Mouse (Mus musculus) kidney, adult 11 months (tissue): Measurements from ENCODE around the gene Rtn2.

Source experiments
- DNase-seq: peaks from one replicate; pipeline ENCODE4 v3.0.0; 2022

Gene Rtn2

DNA sequence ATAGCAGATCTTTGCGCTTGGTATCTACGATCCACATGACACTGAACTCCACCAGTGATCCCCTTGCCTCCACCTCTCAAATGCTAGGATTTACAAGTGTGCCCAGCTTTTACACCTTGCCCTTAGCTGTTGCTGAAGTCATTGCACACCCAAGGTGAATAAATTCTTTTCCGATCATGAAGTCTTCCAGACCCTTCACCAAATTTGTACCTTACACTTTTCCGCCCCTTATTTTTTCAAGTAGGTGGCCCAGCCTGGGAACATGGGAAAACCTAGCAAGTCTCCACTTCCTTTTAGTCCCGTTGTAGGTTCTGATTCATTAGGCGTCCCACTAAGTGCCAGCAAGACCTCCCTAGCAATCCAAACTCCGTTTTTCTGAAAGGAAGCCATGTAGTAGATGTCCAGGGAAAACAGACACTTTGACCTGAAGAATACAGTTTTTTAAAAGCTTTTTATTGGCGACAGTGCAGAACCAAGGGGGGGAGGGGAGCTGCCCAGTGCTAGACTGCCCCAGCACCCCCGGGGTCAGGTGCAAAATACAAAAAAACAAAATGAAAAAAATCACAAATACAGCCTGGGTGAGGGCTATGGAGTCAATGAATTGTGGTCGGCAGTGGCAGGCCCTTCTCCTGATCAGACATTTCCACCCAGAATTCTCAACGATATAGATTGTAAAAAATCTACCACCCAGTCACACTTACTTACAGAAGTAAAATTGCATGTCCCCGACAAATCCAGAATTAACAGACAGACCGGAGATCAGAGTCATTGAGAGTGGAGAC lies 20.0 kb downstream of the Rtn2 start:
- no peak for DNase-seq

GRCm38 (mm10) chr7:19303046-19303305 lies 20.6 kb downstream of the Rtn2 start:
- no peak for DNase-seq

GRCm38 (mm10) chr7:19303770-19304169 lies 21.3 kb downstream of the Rtn2 start:
- peak; percentile 53 for DNase-seq

GRCm38 (mm10) chr7:19304501-19305412 lies 22.3 kb downstream of the Rtn2 start:
- no peak for DNase-seq

- no peak for DNase-seq
Observed at GRCm38 (mm10) chr7:19305413-19305735, 22.9 kb downstream of the Rtn2 start.

- no peak for DNase-seq
Observed at GRCm38 (mm10) chr7:19305796-19306765, 23.7 kb downstream of the Rtn2 start.

DNA sequence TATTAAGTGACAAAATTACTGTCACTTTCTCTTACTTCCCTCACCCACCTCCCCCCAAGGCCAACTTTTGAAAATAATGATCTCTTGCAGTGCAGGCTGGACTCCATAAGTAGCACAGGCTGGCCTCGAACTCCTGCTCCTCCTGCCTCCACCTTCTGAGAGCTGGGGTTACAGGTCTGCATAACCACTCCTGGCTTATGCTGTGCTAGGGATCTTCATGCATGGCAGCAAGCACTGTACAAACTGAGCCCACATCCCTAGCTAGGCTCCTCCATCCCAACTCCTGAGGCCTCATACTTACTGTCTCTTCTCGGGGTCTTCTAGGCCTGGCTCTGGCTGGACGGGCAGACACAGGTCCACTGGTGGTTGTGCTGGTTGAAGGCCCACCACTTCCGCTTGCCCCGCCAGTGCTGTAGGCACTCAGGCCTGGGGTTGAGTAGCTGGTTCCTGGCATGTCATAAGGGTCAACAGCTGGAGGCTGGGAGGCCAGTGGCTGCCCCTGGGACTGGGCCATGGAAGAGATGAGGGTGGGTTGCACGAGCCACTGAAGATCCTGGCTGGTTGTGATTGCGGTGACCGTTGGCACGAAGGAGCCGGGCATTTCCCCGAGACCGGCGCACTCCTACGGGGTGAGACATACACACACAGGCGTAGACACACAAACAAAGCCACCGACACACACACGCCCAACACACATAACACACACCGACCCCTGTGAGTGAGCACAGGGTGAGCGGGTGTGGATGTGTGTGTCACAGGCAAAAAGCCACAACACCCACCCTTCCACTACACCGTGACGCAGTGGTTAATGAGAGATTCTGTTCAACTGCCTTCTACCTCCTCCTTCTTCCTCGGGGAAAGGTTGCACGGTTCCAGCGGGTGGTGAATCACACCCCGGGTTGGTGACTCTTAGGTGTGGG lies 24.7 kb downstream of the Rtn2 start:
- no peak for DNase-seq

- peak; percentile 72 for DNase-seq
Observed at GRCm38 (mm10) chr7:19307739-19308453, 25.5 kb downstream of the Rtn2 start.

DNA sequence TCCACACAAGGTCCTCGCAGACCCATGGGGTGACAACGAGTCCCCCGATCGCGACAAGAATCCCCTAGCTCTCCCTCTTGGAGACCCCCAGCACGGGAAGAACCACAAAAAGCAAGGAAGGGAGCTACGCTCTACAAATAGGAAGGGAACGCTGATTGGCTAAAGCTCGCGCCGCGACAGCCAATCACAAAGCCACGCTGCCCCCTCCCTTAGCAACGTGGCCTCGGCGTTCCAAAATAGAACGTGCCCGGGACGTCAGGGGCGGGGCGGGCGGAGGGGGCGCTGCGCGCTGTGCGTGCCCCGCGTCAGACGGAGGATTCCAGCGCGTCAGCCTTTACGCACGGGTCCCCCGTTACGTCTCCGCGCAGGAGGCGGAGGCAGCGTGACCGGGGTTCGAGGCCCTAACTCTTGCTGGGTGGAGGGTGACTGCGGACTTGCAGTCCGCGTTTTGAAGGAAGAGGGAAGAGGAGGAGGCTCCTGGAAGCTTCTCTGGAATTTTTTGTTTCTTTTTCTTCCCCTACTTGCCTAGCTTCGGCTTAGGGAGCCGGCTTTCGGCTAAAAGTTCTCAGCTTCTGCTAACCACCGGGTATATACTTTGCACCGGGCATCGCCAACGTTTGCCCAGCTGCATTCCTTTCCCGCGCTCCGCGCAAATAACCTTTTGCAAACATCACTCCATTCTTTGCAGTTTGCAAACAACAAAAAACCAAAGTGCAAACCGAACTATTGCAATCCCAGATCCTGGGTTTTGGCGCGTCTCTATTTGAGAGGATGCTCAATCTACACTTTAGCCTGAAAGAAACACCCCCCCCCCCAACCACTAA lies 26.2 kb downstream of the Rtn2 start:
- DNase-seq = peak; percentile 95

- DNase-seq = no peak
Observed at GRCm38 (mm10) chr7:19309278-19309883, 27.0 kb downstream of the Rtn2 start.

- DNase-seq = peak; percentile 96
Observed at GRCm38 (mm10) chr7:19309884-19310641, 27.6 kb downstream of the Rtn2 start, which contains the start of gene Fosb. Gene Fosb, minus strand, starts transcription at chr7:19310051.

DNA sequence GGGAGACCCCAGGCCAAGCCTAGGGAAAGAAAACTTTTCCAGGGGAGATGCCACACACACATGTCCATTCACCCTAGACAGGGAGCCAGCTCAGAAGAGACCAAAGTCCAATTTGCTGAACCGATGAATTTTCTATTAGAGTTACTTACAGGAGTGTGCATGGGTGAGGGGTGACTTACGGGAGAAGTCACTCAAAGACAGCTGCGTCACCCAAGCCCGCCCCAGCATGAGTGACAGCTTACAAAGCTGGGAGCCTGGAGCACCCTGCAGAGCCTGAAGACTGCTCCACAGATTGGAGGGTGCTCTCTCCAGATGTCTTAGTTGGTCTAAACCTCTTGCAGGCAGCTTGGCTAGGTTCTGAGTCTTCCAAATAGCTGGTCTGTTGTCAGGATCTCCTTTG lies 29.6 kb downstream of the Rtn2 start:
- no peak for DNase-seq

DNA sequence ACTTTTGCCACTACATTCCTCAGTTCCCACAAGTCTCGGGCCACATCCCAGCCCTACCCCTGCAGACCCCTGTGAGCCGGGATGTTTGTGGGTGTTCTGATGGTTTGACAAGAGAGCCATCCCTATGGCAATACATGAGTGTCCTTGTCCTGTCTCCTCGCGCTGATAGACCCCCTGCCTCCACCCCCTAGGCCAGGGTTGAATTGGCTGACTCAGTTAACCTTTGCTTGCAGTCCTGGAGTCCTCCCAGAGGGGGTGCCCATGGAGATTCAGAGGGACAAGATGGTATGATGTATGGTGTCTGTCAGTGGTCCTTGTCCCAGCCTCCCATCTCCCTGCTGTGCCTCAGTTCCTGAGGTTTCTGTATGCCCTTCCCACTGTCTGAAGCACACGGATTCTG lies 31.6 kb downstream of the Rtn2 start:
- DNase-seq = no peak

- no peak for DNase-seq
Observed at GRCm38 (mm10) chr7:19316451-19317161, 34.2 kb downstream of the Rtn2 start.

DNA sequence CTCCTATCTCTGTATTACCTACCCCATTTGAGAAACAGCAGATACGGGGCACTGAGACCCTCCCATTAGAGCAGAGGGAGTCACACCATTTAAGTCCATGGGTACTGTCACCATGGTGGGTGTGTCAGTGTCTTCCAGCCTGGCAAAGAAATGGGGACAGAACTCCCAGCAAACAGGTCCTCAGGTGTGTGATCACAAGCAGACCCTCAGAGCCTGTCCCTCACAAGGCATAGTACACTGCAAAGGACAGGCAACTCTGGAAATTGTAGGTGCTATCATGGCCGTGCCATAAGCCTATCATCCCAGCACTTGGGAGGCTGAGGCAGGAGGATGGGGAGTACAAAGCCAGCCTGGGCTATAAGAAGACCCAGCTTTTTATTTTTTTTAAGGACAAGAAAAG lies 35.8 kb downstream of the Rtn2 start:
- DNase-seq = no peak

- DNase-seq = no peak
Observed at GRCm38 (mm10) chr7:19318676-19319075, 36.3 kb downstream of the Rtn2 start.

- DNase-seq = no peak
Observed at GRCm38 (mm10) chr7:19319458-19319857, 37.0 kb downstream of the Rtn2 start.

- peak; percentile 95 for DNase-seq
Observed at GRCm38 (mm10) chr7:19319906-19320305, 37.5 kb downstream of the Rtn2 start.
